Mouse (Mus musculus) retina, embryonic 14.5 days (tissue): ENCODE results near the gene Slc8a3.

ENCODE experiments used
- DNase-seq: peaks from one replicate; pipeline ENCODE4 v3.0.0-alpha.2; 2015; ENCODE audit warnings: low spot score

Slc8a3 gene

DNA sequence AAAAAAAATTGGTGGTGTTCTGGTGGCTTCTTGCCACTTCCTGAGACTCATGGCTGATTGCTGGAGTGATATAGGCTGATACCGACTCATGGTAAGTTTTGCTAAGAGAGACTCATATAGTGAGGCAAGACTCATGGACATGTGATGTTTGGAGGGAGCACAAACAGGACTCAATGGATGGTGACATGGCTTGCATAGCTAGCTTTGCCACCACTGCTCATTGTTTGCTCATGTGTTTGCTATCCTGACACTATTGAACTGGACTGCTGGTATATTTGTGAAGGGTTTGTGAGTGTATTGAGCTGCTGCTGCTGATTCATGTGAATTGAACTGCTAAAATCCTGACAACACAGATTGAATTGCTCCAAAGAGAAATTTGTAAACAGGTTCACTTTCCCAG is 95.8 kb downstream of the Slc8a3 start:
- DNase-seq, result no peak

DNA sequence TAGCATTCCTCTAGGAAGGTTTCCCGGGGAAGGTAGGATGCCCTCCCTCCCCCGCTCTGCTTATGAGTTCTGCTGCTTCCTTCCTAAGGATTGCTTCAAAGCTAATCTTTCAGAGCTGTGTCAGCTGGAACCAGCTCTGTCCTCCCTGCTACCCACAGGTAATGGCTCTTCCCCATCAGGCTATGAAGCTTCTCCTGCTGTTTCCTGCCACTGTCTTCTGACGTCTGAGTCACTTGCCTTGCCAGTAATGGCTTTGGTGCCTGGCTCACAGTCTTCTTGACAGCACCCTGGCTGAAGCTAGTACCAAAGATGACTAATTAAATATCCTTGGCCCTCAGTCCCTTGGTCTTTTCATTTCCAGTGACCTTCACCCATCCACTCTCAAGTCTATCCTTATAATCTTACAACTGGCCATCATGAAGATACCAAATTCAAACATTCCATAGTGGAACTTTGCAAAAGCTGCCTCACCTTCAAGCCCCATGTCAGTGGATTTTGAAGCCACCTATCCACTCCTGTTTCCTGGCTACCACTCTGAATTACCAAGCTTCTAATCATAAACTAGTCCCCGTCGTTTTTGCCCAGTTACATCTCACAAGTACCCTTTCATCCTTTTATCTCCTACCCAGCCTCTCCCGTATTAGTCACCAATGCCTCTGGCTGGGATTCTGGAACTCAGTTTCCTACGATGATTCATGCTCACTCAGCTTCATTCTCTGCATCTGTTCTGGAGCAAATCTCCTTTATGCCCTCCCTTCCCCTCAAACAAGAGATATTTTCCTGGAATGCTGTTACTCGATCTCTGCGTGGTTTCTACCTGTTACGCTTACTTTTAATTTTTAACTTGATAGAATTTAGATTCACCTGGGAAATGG is 97.3 kb downstream of the Slc8a3 start:
- DNase-seq, result no peak

DNA sequence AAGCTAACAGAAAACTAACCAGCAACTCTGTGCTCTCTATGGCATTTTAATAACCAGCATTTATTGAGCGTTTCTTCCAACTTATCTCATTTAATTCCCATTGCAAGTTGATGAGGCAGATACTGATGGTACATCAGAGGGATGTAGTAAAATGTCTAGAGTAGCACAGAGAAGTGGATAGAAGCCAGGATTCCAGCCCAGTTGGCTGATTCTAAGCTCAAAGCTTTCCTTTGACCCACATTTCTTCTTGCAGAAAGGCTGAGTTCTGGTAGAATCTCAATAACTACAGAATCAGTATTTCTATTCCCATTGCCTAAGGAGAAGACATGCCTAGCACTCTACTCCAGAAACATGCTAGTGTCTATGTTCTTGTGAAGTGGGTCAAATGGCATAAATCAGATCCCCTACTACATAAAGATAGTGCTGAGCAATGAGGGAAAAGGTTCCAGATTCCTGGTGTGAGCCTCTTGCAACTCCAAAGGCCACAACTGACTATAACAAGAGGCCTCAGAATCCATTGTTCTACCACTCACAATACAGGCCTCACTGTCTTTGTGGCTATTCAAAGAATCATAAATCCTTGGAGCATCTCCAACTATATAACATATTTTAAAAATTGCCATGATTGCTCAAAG is 99.1 kb downstream of the Slc8a3 start:
- DNase-seq, result no peak

DNA sequence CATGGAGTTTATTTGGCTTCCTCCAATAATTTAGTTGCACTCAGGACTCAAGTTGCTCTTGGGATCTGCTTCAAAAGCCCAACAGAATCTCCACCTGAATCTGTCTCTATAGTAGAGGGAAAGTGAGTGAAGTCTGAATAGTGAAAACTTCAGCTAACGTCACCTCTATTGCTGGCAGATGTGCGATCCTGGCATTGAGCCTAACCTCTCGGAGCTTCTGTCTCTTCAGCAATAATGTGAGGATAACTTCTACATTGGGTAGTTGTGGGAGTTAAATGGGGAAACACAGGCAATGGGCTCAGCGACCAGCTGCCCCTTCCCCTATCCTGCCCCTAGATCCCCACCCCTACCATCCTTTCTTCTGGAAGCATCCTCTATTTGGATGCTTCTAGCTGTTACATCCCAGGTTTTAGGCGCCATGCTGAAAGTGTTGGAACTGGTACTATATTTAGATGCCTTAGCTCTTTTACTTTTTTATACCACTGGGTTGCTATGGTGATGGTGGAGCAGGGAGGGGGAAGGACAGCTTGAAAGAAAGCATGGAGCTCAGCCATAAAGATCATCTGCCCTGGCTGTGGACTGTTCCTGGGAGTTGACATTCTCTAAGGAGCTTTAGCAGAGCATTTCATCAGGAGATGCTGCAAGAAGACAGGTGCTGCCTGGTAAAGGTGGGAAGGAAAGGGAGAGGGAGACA is 105.1 kb downstream of the Slc8a3 start:
- DNase-seq, result no peak

DNA sequence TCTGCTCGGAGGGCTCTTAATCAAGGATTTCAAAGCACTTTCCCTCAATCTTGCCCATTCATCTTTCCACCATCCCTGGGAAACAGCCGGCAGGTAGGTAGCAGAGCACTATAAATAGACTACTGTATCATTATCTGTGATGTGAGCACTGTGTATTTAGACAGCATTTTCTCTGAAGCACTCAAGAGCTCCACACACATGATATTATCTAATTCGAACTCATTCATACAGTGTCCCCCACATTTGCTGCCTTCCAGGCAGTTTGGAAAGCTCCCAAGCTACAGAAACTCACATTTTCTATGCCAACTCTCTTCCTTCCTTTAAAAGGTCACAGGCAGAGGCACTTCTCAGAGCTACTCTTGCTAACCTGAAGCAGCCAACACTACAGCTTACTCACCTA is 106.4 kb downstream of the Slc8a3 start:
- no peak for DNase-seq

DNA sequence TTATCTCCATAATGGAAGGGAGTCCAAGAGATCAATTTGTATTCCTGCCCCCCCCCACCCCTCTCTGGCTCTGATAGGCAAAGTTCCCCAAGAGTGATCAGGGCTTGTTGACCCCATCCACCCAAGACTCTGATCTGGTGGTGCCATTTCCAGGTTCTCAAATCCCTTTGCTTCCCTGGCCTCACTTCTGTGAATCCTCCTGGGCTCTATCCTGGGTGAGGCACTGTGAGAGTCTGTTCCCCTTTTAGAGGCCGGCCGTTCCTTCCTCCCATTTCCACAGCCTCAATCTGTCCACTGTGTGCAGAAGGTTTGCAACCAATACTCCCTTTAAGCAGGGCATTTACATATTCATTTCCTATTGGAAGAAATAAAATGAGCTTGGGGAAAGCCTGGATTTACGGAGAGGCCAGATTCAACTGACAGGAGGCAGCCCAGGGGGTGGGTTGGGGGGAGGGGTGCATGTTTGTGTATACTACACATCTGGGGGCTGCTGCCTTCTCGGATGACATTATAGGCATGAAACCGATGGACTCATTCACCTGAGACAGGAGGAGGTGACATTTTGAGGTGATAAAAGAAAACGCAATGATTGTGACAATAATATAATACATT is 106.9 kb downstream of the Slc8a3 start:
- DNase-seq, result no peak

DNA sequence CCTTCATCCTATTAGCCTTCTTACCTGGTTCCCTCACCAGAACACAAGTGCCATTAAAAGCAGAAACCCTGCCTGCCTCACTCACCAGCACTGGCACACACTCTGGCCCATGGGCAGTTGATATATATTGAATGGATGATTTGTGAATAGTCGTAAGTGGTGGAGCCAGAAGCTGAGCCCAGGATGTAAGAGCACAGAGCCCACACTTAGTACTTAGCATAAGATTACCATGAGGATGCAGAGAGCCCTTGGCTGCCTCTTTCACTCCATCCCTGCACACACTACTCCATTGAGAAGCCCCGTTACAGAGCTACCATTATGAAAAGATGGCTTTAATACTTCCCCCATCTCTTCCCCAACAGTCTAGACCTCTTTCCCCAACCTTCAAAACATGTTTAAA is 108.1 kb downstream of the Slc8a3 start:
- DNase-seq, result no peak

DNA sequence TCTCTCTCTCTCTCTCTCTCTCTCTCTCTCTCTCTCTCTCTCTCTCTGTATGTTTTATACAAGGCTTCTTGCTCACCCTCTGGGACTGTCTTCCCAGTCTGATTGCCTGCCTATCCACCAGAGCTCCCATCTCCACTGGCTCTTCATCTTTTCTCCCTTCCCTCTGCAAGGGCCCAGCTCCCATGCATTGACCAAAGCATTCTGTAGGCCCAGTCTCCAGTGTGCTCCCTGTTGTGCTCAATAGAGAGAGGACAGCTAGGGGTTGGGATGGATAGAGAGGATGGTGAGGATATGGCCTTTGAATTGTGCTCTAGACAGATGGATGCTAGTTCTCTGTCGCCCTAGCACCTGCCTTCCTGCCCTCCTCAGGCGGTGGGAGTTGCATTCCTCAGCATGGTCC is 109.7 kb downstream of the Slc8a3 start:
- no peak for DNase-seq

DNA sequence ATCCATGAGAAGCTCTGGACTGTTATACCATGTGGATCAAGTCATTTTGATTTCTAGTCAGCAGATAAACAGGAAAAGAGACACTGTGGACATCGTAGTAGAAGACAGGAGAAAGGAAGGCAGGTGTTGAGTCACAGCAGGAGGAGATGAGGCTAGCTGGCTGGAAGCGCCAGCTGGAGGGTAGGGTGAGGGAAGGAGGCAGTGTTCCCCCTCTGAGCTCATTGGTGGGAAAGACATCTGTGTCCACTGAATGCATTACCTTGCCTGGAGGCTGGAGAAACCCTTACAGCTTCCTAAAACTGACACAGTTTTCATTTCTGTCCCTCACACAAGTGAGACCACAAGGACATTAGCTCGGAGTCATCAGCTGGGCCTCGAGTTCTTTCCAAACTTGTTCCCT is 113.6 kb downstream of the Slc8a3 start:
- DNase-seq, result peak; percentile 17

DNA sequence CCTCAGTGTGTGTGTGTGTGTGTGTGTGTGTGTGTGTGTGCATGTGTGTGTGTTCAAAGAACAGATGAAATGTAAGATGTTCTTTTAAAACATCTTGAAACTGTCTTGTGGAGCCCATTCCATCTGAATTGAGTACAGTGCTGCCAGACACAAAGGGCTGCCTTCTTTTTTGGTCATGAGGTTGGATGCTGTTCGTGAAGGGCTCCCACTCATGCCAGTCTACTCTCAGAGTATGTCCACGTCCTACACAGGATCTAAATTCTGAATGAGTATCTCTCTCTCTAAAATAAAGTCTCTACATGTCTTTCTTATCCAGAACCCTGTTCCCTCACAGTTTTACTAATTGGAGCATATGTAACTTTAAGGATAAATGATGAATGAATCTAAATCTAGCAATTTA is 124.4 kb downstream of the Slc8a3 start:
- DNase-seq, result no peak

DNA sequence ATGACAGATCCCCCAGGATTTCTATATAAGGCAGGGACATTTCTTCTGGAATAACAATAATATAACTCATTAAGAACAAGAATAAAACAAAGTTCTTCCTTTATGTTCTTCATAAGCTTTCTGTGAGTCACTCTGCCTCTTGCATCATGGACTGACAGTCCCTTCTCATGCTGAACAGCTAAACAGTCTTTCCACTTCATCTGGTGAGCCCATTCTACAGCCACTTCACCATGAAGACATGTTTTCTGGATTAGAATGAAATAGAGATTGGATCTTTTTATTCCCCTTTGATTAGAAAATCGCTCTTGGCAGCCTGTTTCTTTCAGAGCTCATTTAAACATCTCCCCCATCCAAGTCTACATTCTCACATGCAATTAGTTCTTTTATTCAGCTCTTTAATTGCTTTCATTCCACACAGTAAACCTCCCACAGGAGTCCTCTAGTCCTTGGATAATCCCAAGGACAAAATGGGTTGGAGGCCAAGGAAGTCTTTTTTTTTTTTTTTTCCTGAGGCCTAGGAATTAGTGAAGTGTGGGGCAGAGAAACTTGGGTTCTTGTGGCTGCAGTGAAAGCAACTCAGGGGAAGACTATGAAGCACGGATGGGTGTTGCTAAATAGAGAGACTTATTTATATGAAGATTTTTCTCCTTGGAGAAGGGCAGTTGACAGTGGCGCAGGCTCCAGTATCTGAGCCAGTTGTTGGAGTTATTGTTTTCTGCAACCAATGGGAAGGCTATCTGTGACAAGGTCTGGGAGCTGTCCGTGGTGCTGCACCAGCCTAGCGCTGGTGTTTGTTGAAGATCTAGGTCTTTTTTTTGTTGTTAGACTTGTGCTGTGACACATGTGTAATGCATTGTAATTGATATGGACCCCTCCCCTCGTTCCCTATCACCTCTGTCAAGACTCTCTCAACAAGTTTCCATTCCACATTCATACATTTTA is 127.1 kb downstream of the Slc8a3 start:
- DNase-seq, result peak; percentile 77

DNA sequence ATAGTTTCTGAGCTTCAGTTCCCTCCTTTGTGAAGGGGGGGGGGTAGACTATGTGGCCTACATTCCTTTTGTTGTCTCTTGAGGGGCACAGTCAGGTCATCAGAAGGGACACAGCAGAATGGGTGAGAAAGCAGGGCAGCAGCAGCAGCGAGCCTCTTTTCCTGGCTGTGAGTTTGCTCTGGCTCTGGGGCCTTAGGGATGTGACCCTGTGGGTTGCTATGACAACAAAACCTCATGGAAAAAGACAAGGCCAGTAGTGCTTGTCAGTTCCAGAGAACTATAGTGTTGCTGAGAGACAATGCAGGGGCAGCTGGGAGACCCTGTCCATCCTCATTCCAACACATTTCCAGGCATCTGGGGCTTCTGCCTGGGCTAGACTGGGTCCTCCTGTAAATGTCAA is 129.8 kb downstream of the Slc8a3 start:
- peak; percentile 61 for DNase-seq

DNA sequence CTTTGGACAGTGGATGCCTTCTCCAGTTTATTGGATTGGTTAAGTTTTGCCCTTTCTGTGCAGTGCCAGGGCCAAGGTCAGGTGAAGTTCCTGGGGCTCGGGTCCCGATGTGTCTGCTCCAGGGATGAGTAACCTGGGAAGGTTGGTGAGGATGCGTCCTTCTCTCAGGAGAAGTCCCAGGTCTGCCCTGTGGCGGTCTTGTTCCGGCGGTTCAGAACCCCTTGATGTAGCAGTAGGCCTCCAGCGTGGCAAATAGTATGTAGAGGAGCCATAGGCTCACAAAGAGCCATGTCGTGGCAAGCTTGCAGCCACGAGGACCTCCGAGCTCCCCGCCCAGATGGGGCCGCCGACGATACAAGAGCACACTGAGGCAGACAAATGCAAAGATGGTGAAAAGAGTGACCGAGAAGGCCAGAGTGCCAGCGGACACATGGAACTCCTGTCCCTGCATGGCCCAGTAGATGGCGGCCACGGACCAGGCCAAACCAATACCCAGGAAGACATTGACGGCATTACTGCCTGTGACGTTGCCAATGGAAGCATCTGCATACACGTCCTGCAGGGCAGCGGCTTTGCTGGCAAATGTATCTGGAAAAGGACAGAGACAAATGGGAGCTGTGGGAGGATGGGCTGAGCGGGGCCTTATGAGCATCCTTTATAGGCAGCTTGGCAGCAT is 133.6 kb downstream of the Slc8a3 start:
- DNase-seq, result peak; percentile 85

DNA sequence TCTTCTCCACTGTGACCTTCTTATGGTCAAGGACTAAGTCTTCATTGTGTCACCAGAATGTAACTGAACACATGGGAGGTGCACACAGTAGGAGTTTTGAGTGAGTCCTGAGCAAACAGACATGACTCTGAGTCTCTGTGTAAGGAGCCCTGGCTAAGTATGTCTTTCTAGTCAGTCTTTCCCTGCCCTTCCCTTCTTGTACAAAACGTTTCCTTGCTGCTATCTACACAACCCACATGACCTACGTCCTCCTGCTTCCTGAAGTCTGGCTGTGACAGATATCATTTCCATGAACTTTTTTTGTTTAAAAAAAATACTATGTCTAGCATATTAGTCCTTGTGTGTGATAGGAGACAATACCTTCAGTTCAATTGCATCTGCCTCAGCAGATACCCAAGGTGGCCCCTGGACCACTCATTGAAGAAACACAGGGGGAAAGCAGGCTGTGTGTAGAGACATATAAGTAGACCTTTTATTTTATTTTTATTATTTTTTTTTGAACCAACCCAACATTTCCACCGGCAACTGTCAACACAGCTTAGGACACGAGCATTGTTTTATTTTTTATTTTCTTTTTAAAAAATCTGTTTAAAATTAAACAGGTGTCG is 135.4 kb downstream of the Slc8a3 start:
- no peak for DNase-seq

DNA sequence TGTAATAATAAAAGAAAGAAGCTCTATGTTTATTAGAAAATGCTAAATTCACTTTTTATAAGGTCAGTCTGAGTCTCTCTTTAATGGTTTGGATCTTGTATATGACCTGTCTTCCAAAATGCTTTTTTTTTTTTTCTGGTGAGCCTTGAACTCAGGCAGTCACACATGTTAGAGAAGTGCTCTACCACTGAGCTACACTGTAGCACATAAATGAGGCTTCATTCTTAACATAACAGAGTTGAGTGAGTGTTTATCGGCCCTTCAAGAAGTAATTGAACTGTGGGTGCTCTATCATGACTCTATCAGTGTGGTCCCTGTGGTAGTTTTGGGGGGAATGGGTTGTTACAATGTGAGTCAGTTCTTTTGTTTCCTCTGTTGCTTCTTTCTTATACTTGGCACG is 139.0 kb downstream of the Slc8a3 start:
- DNase-seq, result no peak

DNA sequence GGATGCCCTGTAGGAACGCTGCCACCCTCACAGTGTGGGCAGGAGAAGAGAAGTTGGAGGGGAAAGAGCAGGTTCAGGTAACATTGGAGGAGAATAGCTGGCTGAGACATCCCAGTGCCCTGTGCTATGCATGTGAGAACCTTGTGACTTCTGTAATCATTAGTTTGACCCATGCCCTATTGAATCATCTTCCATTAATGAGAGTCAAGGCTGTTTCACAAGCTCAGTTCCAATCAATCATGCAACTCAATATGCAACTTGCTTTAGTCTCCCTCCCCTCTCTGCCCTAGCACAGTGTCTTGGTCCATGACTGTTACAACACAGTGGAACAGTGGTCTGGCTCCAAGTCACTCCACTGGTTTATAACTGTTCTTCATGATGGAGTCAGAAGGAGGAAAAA is 143.3 kb downstream of the Slc8a3 start:
- no peak for DNase-seq

DNA sequence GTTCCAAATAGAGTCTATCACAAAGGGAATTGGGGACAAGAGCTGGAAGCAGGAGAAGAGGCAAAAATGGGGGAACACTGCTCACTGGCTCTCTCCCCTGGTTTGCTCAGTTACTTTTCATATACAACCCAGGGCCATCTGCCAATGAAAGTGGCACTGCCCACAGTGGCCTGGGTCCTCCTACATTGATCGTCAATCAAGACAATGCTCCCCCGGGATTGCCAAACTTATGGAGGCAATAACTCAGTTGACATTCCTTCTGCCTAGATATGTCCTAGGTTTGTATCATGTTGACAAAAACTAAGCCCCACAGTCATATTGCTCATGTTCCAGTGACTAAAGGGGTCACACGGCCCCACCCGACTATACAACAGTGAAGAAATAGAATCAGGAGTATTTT is 144.0 kb downstream of the Slc8a3 start:
- no peak for DNase-seq

DNA sequence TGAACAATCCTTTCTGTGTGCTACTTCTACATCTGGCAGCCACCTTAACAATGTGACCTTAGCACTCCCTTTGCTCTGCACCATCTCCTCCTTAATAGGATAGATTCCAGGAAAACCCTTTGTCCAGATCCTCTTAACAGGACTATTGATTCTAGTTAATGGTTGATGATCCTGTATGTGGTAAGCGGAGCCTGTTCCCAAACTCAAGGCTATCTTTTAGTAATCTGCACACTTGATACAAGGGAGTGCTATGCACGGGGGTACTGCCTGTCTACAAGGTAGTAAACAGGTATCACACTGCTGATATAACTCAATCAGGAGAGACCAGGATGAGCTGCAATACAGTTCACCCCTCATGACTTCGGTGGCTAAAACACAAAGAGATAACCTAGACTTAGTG is 144.6 kb downstream of the Slc8a3 start:
- no peak for DNase-seq

DNA sequence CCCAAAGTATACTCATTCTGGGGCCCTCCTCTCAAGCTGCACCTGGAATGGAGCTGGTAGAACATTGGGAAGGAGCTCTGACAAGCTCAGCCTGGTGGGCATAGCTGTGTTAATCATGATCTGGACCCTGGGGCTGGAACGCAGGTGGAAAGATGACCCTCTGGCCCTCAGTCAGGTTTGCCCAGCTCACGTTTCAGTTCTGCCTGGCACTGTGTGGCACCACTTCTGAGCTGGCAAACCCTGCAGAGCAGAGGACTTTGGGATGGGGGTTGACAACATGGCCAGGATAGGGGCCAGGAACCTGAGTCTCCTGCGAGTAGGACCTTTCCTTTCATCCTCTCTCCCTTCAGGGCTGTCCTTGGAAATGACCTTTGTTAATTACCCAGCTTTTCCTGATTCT is 146.3 kb downstream of the Slc8a3 start:
- no peak for DNase-seq

DNA sequence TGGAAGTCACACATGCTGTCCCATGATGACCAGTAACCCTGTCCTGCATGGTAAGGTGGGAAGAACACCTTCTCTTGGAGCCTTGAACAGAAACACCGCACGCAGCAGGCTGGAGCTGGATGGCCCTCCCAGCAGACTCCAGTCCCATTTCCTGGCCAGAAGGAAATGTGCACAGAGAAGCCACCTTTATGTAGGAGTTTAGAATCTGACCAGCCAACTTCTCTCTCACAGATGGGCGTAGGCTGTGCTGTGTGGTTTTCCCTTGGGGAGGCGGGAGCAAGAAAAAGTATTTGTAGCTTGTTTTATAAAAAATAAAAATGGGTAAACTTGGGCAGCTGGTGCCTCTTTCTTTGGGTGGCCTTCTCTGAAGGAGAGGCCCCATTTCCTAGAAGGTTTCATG is 146.9 kb downstream of the Slc8a3 start:
- DNase-seq, result no peak

DNA sequence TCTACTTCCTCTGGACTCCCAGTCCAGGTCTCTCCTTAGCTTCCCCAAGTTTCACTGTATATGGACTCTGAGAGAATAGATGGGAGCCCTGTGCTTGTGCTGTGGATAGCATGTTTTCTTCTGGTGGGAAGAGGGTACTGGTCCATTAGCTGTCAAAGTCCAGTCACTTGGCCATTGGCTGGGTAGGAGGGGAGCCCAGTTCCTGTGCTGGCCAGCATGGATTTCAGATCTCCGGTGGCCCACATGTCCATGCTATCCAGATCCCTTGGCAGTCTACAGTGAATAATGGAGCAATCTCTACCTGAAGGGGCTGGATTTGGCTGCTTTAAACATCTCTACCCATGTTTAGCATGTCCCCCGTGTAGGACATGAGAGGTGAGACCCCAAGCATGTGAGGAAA is 148.0 kb downstream of the Slc8a3 start:
- no peak for DNase-seq
